Mouse (Mus musculus) kidney, adult 9 months (tissue): Measurements from ENCODE around the gene Zbtb2.

ENCODE experiments used
- DNase-seq: peaks from one replicate; pipeline ENCODE4 v3.0.0; 2022

Gene Zbtb2

GRCm38 (mm10) chr10:4384244-4384643 is 3.7 kb downstream of the Zbtb2 start:
- DNase-seq: no peak

- no peak for DNase-seq
Observed at GRCm38 (mm10) chr10:4380748-4381147, 7.2 kb downstream of the Zbtb2 start.

GRCm38 (mm10) chr10:4376931-4377330 is 11.0 kb downstream of the Zbtb2 start:
- DNase-seq: no peak

GRCm38 (mm10) chr10:4376461-4376860 is 11.4 kb downstream of the Zbtb2 start:
- DNase-seq: no peak

- DNase-seq: no peak
Observed at GRCm38 (mm10) chr10:4375267-4375666, 12.6 kb downstream of the Zbtb2 start.

- DNase-seq: no peak
Observed at GRCm38 (mm10) chr10:4374734-4375133, 13.2 kb downstream of the Zbtb2 start.

- DNase-seq: no peak
Observed at GRCm38 (mm10) chr10:4374239-4374638, 13.7 kb downstream of the Zbtb2 start.

- no peak for DNase-seq
Observed at GRCm38 (mm10) chr10:4373558-4373957, 14.3 kb downstream of the Zbtb2 start.

- peak; percentile 43 for DNase-seq
Observed at GRCm38 (mm10) chr10:4372011-4372410, 15.9 kb downstream of the Zbtb2 start.

- no peak for DNase-seq
Observed at GRCm38 (mm10) chr10:4370105-4370504, 17.8 kb downstream of the Zbtb2 start.

- DNase-seq: no peak
Observed at GRCm38 (mm10) chr10:4364618-4365017, 23.3 kb downstream of the Zbtb2 start.

- DNase-seq: no peak
Observed at GRCm38 (mm10) chr10:4357435-4357834, 30.5 kb downstream of the Zbtb2 start.

- no peak for DNase-seq
Observed at GRCm38 (mm10) chr10:4356640-4357039, 31.3 kb downstream of the Zbtb2 start.

GRCm38 (mm10) chr10:4355882-4356451 is 31.9 kb downstream of the Zbtb2 start:
- DNase-seq: no peak

GRCm38 (mm10) chr10:4354371-4355260 is 33.3 kb downstream of the Zbtb2 start:
- no peak for DNase-seq

- DNase-seq: no peak
Observed at GRCm38 (mm10) chr10:4347591-4347990, 40.3 kb downstream of the Zbtb2 start.

GRCm38 (mm10) chr10:4347136-4347492 is 40.8 kb downstream of the Zbtb2 start:
- no peak for DNase-seq

GRCm38 (mm10) chr10:4346489-4347135 is 41.3 kb downstream of the Zbtb2 start:
- DNase-seq: peak; percentile 97

GRCm38 (mm10) chr10:4341430-4341829 is 46.5 kb downstream of the Zbtb2 start:
- DNase-seq: peak; percentile 41

GRCm38 (mm10) chr10:4338863-4339461 is 48.9 kb downstream of the Zbtb2 start:
- peak; percentile 33 for DNase-seq

- peak; percentile 88 for DNase-seq
Observed at GRCm38 (mm10) chr10:4334039-4334683, 53.7 kb downstream of the Zbtb2 start.

- DNase-seq: peak; percentile 62
Observed at GRCm38 (mm10) chr10:4333319-4333718, 54.6 kb downstream of the Zbtb2 start.
